In the genomic region with DNA sequence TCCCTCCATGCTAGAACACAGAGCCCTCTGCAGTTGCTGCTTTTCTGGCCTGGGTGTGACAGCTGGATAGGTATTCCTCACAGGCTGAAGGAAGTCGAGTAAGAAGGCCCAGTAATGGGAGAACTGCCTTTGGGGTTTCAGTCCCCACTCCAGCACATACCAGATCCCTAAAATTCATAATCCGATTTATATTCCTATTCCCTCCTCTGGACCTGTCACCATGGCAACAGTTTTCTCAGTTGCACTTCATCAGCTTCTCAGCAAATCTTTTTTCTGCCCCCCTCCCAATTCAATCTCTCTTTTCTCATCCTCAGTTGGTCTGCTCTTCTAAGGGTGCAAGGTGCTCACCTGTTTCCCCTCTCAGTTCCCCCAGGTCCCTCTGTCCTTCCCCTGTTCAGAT, we compare ENCODE assay signal across 17 mouse cellular contexts. TPM values are rescaled to one million over a fixed set of nuclear protein-coding genes. Genes with fewer than 3 reads are reported as not detected.
"Had no signal": no experiment of that assay in that cellular context is flagged by ENCODE, and none has a peak within 500 bp of the region (broad histone marks: within the 10 kb centered on the region; RNA-seq: fewer than 3 reads in every experiment).

No protein-coding gene starts in this region.

- H3K36me3 ChIP-seq: limb, embryonic 12.5 days; liver, embryonic 13.5 days; lung, embryonic 15.5 days; neural tube, embryonic 12.5 days; stomach, embryonic 15.5 days had no signal

- H3K9me3 ChIP-seq: limb, embryonic 12.5 days; liver, embryonic 13.5 days; lung, embryonic 15.5 days; neural tube, embryonic 12.5 days; stomach, embryonic 15.5 days had no signal

- DNase-seq: layer of hippocampus, adult 9-11 months; liver; liver, embryonic 13.5 days; liver, postnatal 0 days; lung, postnatal 14 days; retina, postnatal 1 day; thymus, adult 2 months; thymus, postnatal 36 days had no signal

- H3K27ac ChIP-seq: limb, embryonic 12.5 days; liver, embryonic 13.5 days; lung, embryonic 15.5 days; macrophage; neural tube, embryonic 12.5 days; stomach, embryonic 15.5 days had no signal

- ATAC-seq: liver, postnatal 0 days had no signal

- H3K9ac ChIP-seq: limb, embryonic 12.5 days; liver, embryonic 13.5 days; liver, postnatal 0 days; lung, embryonic 15.5 days; neural tube, embryonic 12.5 days; stomach, embryonic 15.5 days had no signal

- H3K4me3 ChIP-seq: limb, embryonic 12.5 days; liver, embryonic 13.5 days; lung, embryonic 15.5 days; megakaryocyte, embryonic 14.5 days; myocyte; neural tube, embryonic 12.5 days; stomach, embryonic 15.5 days had no signal

- H3K27me3 ChIP-seq: lung, embryonic 15.5 days; stomach, embryonic 15.5 days had no signal

- H3K4me1 ChIP-seq: limb, embryonic 12.5 days; liver, embryonic 13.5 days; lung, embryonic 15.5 days; neural tube, embryonic 12.5 days; stomach, embryonic 15.5 days had no signal

- H3K4me2 ChIP-seq: limb, embryonic 12.5 days; liver, embryonic 13.5 days; lung, embryonic 15.5 days; neural tube, embryonic 12.5 days; stomach, embryonic 15.5 days had no signal

RNA-seq across cellular contexts. Expression of gene Upk2, which starts 14.0 kb away (rescaled TPM):
- polyA plus RNA-seq: liver, embryonic 13.5 days; liver, postnatal 0 days; macrophage; myocyte; spleen, adult 2 months had no signal

RNA-seq across cellular contexts. Expression of gene Foxr1, which starts 27.9 kb away (rescaled TPM):
- polyA plus RNA-seq: kidney, embryonic 16.5 days; limb, embryonic 12.5 days; liver, embryonic 13.5 days; liver, postnatal 0 days; lung, embryonic 15.5 days; macrophage; myocyte; neural tube, embryonic 12.5 days; stomach, embryonic 15.5 days had no signal
